Mouse (Mus musculus) lung, embryonic 16.5 days (tissue): Measurements from ENCODE around the gene Numbl. TPM values are rescaled to one million over a fixed set of nuclear protein-coding genes. Genes with fewer than 3 reads are reported as not detected.

Source experiments
- ATAC-seq: fragments of 200-750 bp; cut with Nextera tagmentation; 2 replicates; pipeline ENCODE4 v1.8.0; 2017; ENCODE audit warnings: low read depth, mild to moderate bottlenecking, moderate library complexity
- H3K27ac ChIP-seq: fragments of 300-500 bp; sonication (generic); 2 replicates; pipeline ENCODE4 v1.5.1; 2014; ENCODE audit warnings: mild to moderate bottlenecking, control low read depth, low read length
- H3K27me3 ChIP-seq: fragments of 300-500 bp; sonication (generic); 2 replicates; pipeline ENCODE4 v1.6.1; 2014; ENCODE audit warnings: low read depth, low read length, mixed read lengths; ENCODE audit not compliant: control insufficient read depth, insufficient read depth
- H3K36me3 ChIP-seq: fragments of 300-500 bp; sonication (generic); 2 replicates; pipeline ENCODE4 v1.6.1; 2014; ENCODE audit warnings: low read length; ENCODE audit not compliant: control insufficient read depth, insufficient read depth
- H3K4me1 ChIP-seq: fragments of 300-500 bp; sonication (generic); replicated peaks from 2 replicates; pipeline ENCODE4 v1.6.1; 2014; ENCODE audit warnings: low read length, mixed read lengths; ENCODE audit not compliant: control insufficient read depth, insufficient read depth
- H3K4me2 ChIP-seq: fragments of 300-500 bp; sonication (generic); 2 replicates; pipeline ENCODE4 v1.6.1; 2014; ENCODE audit warnings: low read depth, low read length, control low read depth
- H3K4me3 ChIP-seq: fragments of 300-500 bp; sonication (generic); 2 replicates; pipeline ENCODE4 v1.5.1; 2014; ENCODE audit warnings: mild to moderate bottlenecking, low read length, control low read depth
- H3K9ac ChIP-seq: fragments of 300-500 bp; sonication (generic); 2 replicates; pipeline ENCODE4 v1.6.1; 2014; ENCODE audit warnings: low read length, control low read depth
- H3K9me3 ChIP-seq: fragments of 300-500 bp; sonication (generic); 2 replicates; pipeline ENCODE4 v1.6.1; 2016; ENCODE audit warnings: low read length; ENCODE audit not compliant: control insufficient read depth
- WGBS: fragments of 180-500 bp; shearing (Covaris S2); extraction: QIAGEN DNeasy Blood & Tissue Kit; methylation state at CpG from one replicate; pipeline ENCODE4 v1.1.7; 2014; 5-methylcytosine and 5-hydroxymethylcytosine counted together
- polyA plus RNA-seq: library from polyadenylated mRNA; unstranded; fragments of >200 nt; fragmentation: Nextera tagmentation; extraction: Ambion mirVana; gene quantifications from 2 replicates; pipeline ENCODE4 v1.2.1, GENCODE M21; 2015

Numbl gene
- polyA plus RNA-seq, 1 experiment from 2014 or later, result 14.9 TPM

DNA sequence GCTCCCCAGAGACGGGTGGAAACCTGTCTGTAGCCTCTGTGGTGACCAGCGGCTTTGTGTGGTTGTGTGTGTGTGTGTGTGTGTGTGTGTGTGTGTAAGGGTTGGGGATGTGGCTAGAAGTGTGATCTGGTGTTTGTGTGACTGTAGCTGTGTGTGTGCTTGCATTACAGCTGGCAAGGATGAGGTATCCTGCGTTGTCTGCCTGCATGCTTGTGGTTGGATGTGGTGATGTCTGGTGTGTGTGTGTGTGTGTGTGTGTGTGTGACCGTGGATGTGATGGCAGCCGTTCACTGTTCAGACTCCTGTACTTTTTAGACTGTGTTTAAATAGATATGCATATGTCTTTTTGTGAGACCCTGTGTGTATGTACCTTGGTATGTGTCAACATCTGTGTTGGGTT is 1.5 kb downstream of the Numbl start:
- Histone ChIP-seq H3K27ac (peak overlapping the region; percentile 43), H3K27me3 (no peaks in the 10 kb centered on the region), H3K4me1 (peaks cover 24% of the 10 kb centered on the region), H3K36me3 (peaks cover 13% of the 10 kb centered on the region), H3K4me2 (peak overlapping the region; percentile 87), H3K9me3 (no peaks in the 10 kb centered on the region), H3K4me3 (peak overlapping the region; percentile 76), H3K9ac (peak overlapping the region; percentile 90)
- 17% methylated on average over 5 of the region's 5 CpGs for WGBS
- no peak for ATAC-seq

DNA sequence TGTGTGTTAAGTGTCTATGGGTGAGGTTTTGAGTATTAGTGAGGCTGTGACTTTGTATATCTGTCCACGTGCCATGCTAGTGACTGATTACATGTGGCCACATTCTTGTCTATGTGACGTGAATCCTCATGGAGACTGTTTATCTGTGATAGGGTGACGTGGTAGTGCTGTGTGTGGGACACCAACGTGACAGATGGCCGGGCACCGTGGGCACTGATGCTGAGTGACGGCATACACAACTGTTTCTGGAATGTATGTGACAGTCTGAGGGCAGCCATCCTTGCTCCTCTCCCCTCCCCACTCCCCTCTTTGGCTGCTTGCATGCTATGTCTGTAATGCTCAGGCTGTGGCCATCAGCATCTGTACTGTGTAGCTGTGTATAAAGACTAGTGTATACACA is 2.6 kb downstream of the Numbl start:
- no peak for ATAC-seq
- Histone ChIP-seq H3K36me3 (peaks cover 13% of the 10 kb centered on the region), H3K27ac (no peak overlapping the region), H3K9ac (no peak overlapping the region), H3K4me3 (no peak overlapping the region), H3K9me3 (no peaks in the 10 kb centered on the region), H3K4me2 (peak overlapping the region; percentile 6), H3K4me1 (peaks cover 24% of the 10 kb centered on the region), H3K27me3 (no peaks in the 10 kb centered on the region)
- 44% methylated on average over 7 of the region's 7 CpGs for WGBS

DNA sequence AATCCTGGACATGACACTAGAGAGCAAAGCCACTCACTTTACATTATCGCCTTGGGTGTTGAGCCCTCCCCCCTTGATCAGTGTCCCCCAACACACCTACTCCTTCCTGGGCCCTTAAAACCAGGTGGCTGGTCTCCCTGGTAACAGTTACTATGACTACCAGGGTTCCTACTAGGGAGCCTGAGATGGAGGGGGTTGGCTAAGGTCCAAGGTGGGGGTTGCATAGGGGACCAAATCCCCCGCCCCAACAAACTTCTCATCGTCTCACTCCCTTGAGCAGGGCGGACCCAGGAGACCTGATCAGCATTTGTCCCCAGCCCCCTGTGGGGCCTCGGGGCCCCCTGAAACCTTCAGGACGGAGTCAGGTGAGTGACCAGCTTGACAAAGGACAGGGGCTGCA is 3.7 kb downstream of the Numbl start:
- H3K36me3 ChIP-seq, result peaks cover 13% of the 10 kb centered on the region

DNA sequence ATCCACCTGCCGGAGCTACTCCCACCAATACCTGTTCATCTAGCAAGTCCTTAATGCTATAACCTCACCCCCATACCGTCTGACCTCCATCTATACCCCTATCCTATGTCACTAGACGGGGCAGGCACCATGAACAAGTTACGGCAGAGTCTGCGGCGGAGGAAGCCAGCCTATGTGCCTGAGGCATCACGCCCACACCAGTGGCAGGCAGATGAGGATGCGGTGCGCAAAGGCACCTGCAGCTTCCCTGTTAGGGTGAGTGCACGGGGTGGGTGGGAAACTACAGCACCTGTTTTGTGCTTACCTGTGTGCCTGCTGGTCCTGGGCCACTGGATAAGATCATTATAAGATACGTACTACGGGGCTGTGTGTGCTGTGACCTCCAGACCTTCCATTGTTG is 6.5 kb downstream of the Numbl start:
- Histone ChIP-seq H3K27me3 (no peaks in the 10 kb centered on the region), H3K9ac (no peak overlapping the region), H3K4me1 (peaks cover 21% of the 10 kb centered on the region), H3K4me3 (no peak overlapping the region), H3K36me3 (peaks cover 31% of the 10 kb centered on the region), H3K9me3 (no peaks in the 10 kb centered on the region), H3K27ac (no peak overlapping the region), H3K4me2 (no peak overlapping the region)
- no peak for ATAC-seq
- 90% methylated on average over 12 of the region's 12 CpGs for WGBS

More for the DNA sequence above, 3.7 kb downstream of the Numbl start:
- H3K9ac ChIP-seq, result no peak overlapping the region
- no peaks in the 10 kb centered on the region for H3K9me3 ChIP-seq
- no peak overlapping the region for H3K4me3 ChIP-seq
- H3K27me3 ChIP-seq, result no peaks in the 10 kb centered on the region
- H3K4me1 ChIP-seq, result peaks cover 31% of the 10 kb centered on the region
- ATAC-seq, result no peak
- WGBS, result 63% methylated on average over 6 of the region's 6 CpGs
- H3K27ac ChIP-seq, result no peak overlapping the region
- no peak overlapping the region for H3K4me2 ChIP-seq

DNA sequence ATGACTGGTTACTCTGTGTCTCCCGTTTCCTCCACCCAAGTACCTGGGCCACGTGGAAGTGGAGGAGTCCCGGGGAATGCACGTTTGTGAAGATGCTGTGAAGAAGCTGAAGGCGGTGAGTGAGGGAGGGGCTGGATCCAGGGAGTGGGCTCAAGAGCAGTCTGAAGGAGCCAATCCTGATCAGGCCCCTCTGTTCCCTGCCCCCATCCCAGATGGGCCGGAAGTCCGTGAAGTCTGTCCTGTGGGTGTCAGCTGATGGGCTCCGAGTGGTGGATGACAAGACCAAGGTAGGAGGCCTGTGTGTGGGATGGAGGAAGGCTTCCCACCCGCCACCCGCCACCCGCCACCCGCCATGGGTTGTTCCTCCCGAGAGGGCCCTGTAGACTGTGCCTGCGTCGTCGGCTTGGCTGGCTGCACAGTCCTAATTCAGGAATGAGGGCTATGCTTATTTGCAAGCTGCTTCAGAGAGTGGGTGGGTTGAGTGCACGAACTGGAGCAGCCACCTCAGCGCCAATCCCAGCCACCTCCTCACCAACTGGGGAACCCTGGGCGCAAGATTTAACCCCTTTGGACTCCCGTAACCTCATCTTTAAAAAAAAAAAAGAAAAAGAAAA is 8.4 kb downstream of the Numbl start:
- Histone ChIP-seq H3K9me3 (no peaks in the 10 kb centered on the region), H3K36me3 (peaks cover 41% of the 10 kb centered on the region), H3K27me3 (no peaks in the 10 kb centered on the region), H3K9ac (0 out of 2 replicates have a peak overlapping the region, but pooled peaks have one; percentile 9), H3K4me3 (no peak overlapping the region), H3K4me2 (0 out of 2 replicates have a peak overlapping the region, but pooled peaks have one; percentile 3), H3K4me1 (peaks cover 14% of the 10 kb centered on the region), H3K27ac (peak overlapping the region; percentile 67)
- 28% methylated on average over 20 of the region's 20 CpGs for WGBS
- ATAC-seq, result peak; percentile 88

DNA sequence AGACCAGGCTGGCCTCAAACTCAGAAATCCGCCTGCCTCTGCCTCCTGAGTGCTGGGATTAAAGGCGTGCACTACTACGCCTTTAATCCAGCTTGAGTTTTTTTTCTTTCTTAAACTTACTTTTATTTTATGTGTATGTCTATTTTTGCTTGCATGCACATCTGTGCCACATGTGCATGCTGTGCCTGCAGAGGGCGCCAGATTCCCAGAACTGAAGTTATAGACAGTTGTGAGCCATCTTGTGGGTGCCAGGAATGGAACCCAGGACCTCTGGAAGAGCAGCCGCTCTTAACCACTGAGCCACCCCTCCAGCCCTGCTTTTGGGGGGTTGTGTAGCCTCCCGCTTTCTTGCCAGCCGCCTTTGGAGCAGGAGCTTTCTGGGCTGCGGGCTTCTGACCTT is 13.2 kb downstream of the Numbl start:
- ATAC-seq, result no peak
- no peak overlapping the region for H3K9ac ChIP-seq
- H3K36me3 ChIP-seq, result peaks cover 41% of the 10 kb centered on the region
- H3K9me3 ChIP-seq, result no peaks in the 10 kb centered on the region
- H3K27ac ChIP-seq, result no peak overlapping the region
- no peak overlapping the region for H3K4me2 ChIP-seq
- peaks cover 12% of the 10 kb centered on the region for H3K4me1 ChIP-seq
- no peaks in the 10 kb centered on the region for H3K27me3 ChIP-seq
- WGBS, result 86% methylated on average over 8 of the region's 8 CpGs
- no peak overlapping the region for H3K4me3 ChIP-seq

DNA sequence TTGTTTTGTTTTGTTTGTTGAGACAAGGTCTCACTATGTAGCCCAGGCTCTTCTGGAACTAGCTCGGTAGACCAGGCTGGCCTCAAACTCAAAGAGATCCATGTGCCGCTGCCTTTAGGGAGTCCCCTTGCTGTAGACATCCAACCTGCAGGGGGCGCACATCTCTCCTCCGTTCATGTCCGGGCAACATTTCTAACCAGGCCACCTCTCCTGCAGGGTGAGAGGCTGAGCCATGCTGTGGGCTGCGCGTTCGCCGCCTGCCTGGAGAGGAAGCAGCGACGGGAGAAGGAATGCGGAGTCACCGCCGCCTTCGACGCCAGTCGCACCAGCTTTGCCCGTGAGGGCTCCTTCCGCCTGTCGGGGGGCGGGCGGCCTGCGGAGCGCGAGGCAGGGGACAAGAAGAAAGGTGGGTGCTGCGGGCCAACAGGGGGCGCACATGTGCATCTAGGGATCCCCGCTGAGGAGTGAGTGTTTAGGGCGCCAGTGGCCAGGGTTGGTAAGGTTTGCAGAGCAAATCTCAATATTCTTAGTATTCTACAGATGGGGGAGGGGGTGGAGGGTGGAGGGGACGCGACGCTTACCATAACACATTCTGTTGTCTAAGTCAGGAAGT is 15.6 kb downstream of the Numbl start:
- H3K36me3 ChIP-seq, result peaks cover 46% of the 10 kb centered on the region

DNA sequence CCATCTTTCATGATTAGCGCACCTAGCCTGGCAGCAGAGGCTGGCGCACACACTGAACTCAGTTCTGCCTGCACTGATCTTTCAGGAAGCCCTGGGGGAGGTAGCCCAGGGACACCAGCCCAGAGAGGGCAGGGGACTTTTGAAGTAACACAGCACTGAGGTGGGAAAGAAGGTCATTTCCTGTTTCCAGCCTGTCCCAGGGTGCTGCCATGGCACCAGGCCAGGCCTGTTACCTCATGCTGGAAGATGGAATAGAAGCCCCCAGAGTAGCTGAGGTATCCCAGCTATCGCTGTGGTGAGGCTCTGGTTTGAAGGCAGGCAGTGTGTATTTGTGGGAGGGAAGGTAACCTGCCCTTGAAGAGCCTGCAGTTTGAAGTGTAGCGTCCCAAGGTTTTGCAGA is 16.7 kb downstream of the Numbl start:
- Histone ChIP-seq H3K9ac (no peak overlapping the region), H3K9me3 (no peaks in the 10 kb centered on the region), H3K4me2 (no peak overlapping the region), H3K4me3 (no peak overlapping the region), H3K36me3 (peaks cover 36% of the 10 kb centered on the region), H3K27me3 (no peaks in the 10 kb centered on the region), H3K27ac (no peak overlapping the region), H3K4me1 (no peaks in the 10 kb centered on the region)
- ATAC-seq, result no peak
- WGBS, result 81% methylated on average over 4 of the region's 4 CpGs

More for the DNA sequence above, 15.6 kb downstream of the Numbl start:
- Histone ChIP-seq H3K4me2 (no peak overlapping the region), H3K9ac (no peak overlapping the region), H3K9me3 (no peaks in the 10 kb centered on the region), H3K27ac (no peak overlapping the region), H3K27me3 (no peaks in the 10 kb centered on the region), H3K4me3 (no peak overlapping the region), H3K4me1 (no peaks in the 10 kb centered on the region)
- 55% methylated on average over 32 of the region's 32 CpGs for WGBS
- peak; percentile 51; the same call in 1 of the 2 replicates for ATAC-seq

DNA sequence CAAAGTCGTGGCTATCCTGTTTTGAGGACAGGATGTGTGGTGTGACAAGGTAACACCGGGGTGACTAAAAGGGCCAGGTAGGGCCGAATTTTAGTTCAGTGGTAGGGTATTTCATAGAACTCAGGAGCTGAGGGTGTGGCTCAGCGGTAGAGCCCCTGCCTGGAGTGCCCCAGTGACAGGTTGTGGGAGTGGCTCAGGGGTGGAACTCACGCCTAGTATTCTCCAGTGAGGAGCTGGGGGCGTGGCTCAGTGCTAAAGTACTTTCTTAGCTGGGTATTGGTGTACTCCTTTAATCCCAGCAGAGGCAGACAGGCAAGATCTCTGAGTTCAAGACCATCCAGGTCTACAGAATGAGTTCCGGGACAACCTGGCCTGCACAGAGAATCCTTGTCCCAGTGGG is 17.8 kb downstream of the Numbl start:
- Histone ChIP-seq H3K36me3 (peaks cover 34% of the 10 kb centered on the region), H3K9ac (no peak overlapping the region), H3K4me1 (no peaks in the 10 kb centered on the region), H3K4me2 (no peak overlapping the region), H3K4me3 (no peak overlapping the region), H3K27me3 (no peaks in the 10 kb centered on the region), H3K9me3 (no peaks in the 10 kb centered on the region), H3K27ac (no peak overlapping the region)
- WGBS, result 58% methylated on average over 7 of the region's 7 CpGs
- no peak for ATAC-seq
